Mouse (Mus musculus) stomach, adult 2 months (tissue): Measurements from ENCODE around the gene Arl3. TPM values are rescaled to one million over a fixed set of nuclear protein-coding genes. Genes with fewer than 3 reads are reported as not detected.

Experiments
- polyA plus RNA-seq: library from polyadenylated mRNA; depleted of rRNA; stranded (reverse); fragments of >200 nt; gene quantifications from 2 replicates; pipeline ENCODE4 v1.2.3, GENCODE M21; 2012; rRNA removed

Arl3 gene
- polyA plus RNA-seq, result 2.3 and 2.7 TPM in 2 replicates

GRCm38 (mm10) chr19:46572951-46573937 lies at the start of gene Arl3, which contains the start of gene Sfxn2:
TSS of gene Arl3 (minus strand) at chr19:46573198.
TSS of gene Sfxn2 (plus strand) at chr19:46573365.

DNA sequence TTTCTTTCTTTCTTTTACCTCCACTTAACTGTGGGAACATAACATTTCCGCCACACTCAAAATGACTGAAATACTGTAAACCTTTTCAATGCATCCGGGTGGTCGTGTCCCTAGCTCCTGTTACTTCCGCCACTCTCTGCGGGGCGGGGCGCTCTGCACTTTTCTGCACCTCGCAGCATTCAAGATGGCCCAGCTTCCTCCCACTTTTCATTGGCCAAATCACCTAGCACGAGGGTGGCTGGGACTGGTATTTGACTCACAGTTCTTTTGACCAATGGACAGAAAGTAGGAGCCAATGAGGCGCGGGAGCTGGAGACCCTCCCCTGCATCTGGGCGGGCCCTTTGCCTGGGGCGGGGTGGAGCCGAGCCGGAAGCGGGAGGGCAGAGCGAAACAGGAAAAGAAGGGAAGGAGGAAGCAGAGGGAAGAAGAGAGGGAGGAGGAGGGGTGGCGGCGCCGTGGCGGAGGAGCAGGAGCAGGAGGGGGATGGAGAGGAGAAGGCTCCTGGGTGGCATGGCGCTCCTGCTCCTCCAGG lies 25.8 kb upstream of the Arl3 start, which contains the start of gene Wbp1l:
Gene Wbp1l (plus strand): TSS at position 365 of the 533 bp plus-strand sequence.

GRCm38 (mm10) chr19:46501401-46502068 lies 71.5 kb downstream of the Arl3 start, which contains the start of gene Trim8:
TSS of gene Trim8 (plus strand) at chr19:46501702.

Other genes with a start within 250 kb of the Arl3 start
- 54.5 and 76.6 TPM in 2 replicates for gene Psd, start 246.0 kb downstream of the Arl3 start, polyA plus RNA-seq
- gene Fbxl15, start 245.0 kb downstream of the Arl3 start, polyA plus RNA-seq, result 14.8 and 29.8 TPM in 2 replicates
- 17.1 and 19.1 TPM in 2 replicates for gene Cuedc2, start 234.5 kb downstream of the Arl3 start, polyA plus RNA-seq
- gene Mfsd13a, start 232.1 kb downstream of the Arl3 start, polyA plus RNA-seq, result 14.8 and 17.2 TPM in 2 replicates
- 0.26 and 0.32 TPM in 2 replicates for gene 2310034G01Rik, start 222.9 kb downstream of the Arl3 start, polyA plus RNA-seq
- 41.1 and 44.0 TPM in 2 replicates for gene Actr1a, start 177.4 kb downstream of the Arl3 start, polyA plus RNA-seq
- 5.9 and 6.6 TPM in 2 replicates for gene Sufu, start 176.3 kb downstream of the Arl3 start, polyA plus RNA-seq
- 37.3 and 56.3 TPM in 2 replicates for gene Trim8, start 71.5 kb downstream of the Arl3 start, polyA plus RNA-seq
- 1.1 and 1.8 TPM in 2 replicates for gene Sfxn2, start 167 bp upstream of the Arl3 start, polyA plus RNA-seq
- gene Wbp1l, start 25.9 kb upstream of the Arl3 start, polyA plus RNA-seq, result 36.8 and 41.6 TPM in 2 replicates
- gene Cyp17a1, start 100.0 kb upstream of the Arl3 start, polyA plus RNA-seq, result 0.05 and 0.10 TPM in 2 replicates
- 1.00 and 1.5 TPM in 2 replicates for gene Borcs7, start 116.7 kb upstream of the Arl3 start, polyA plus RNA-seq
- gene As3mt, start 134.3 kb upstream of the Arl3 start, polyA plus RNA-seq, result 2.1 and 2.7 TPM in 2 replicates
- gene Cnnm2, start 188.4 kb upstream of the Arl3 start, polyA plus RNA-seq, result 2.7 and 5.6 TPM in 2 replicates